Mouse (Mus musculus) CH12.LX (cell line): ENCODE measurements around the gene Cry1.

Experiments used
- CTCF ChIP-seq, 2 experiments: IDR thresholded peaks in 1 of 2; conservative IDR thresholded peaks in 1 of 2; 2 replicates each; pipeline ENCODE4 v1.5.1; 2011 to 2012; ENCODE audit warnings: low read depth in 2 of 2, low read length in 2 of 2, improper control_type of control experiment in 1 of 2, inconsistent platforms in 1 of 2, mild to moderate bottlenecking in 1 of 2, moderate library complexity in 1 of 2
- E2F4 ChIP-seq: IDR thresholded peaks from 2 replicates; pipeline ENCODE4 v1.6.1; 2011; ENCODE audit warnings: low read depth, low read length, improper control_type of control experiment; ENCODE audit not compliant: insufficient replicate concordance
- ELF1 ChIP-seq: IDR thresholded peaks from 2 replicates; pipeline ENCODE4 v1.6.1; 2014; ENCODE audit warnings: low read depth, mild to moderate bottlenecking, inconsistent platforms, low read length, improper control_type of control experiment
- EP300 ChIP-seq: IDR thresholded peaks from 2 replicates; pipeline ENCODE4 v1.6.1; 2011; ENCODE audit warnings: low read length, improper control_type of control experiment
- MAFK ChIP-seq: IDR thresholded peaks from 2 replicates; pipeline ENCODE4 v1.6.1; 2011; ENCODE audit warnings: low read length, improper control_type of control experiment; ENCODE audit not compliant: insufficient replicate concordance
- MXI1 ChIP-seq: IDR thresholded peaks from 2 replicates; pipeline ENCODE4 v1.6.1; 2011; ENCODE audit warnings: mild to moderate bottlenecking, low read depth, low read length, improper control_type of control experiment
- MYC ChIP-seq: IDR thresholded peaks from 2 replicates; pipeline ENCODE4 v1.6.1; 2011; ENCODE audit warnings: low read depth, mild to moderate bottlenecking, improper control_type of control experiment, low read length
- POLR2A ChIP-seq: IDR thresholded peaks from 2 replicates; pipeline ENCODE4 v1.6.1; 2011; ENCODE audit warnings: low read depth, mild to moderate bottlenecking, improper control_type of control experiment, low read length
- RAD21 ChIP-seq: IDR thresholded peaks from 2 replicates; pipeline ENCODE4 v1.6.1; 2011; ENCODE audit warnings: low read depth, mild to moderate bottlenecking, low read length, improper control_type of control experiment, moderate library complexity
- RCOR1 ChIP-seq: conservative IDR thresholded peaks from 2 replicates; pipeline ENCODE4 v1.6.1; 2012; ENCODE audit warnings: low read depth, mild to moderate bottlenecking, inconsistent platforms, low read length, improper control_type of control experiment
- TCF12 ChIP-seq: IDR thresholded peaks from 2 replicates; pipeline ENCODE4 v1.6.1; 2014; ENCODE audit warnings: low read depth, mild to moderate bottlenecking, inconsistent platforms, low read length, improper control_type of control experiment
- ZC3H11A ChIP-seq: IDR thresholded peaks from 2 replicates; pipeline ENCODE4 v1.6.1; 2012; ENCODE audit warnings: low read depth, mild to moderate bottlenecking, inconsistent platforms, low read length, improper control_type of control experiment
- ZKSCAN1 ChIP-seq: IDR thresholded peaks from 2 replicates; pipeline ENCODE4 v1.6.1; 2012; ENCODE audit warnings: low read depth, inconsistent platforms, low read length, improper control_type of control experiment, borderline replicate concordance
- ZNF384 ChIP-seq: IDR thresholded peaks from 2 replicates; pipeline ENCODE4 v1.6.1; 2012; ENCODE audit warnings: low read depth, low read length, improper control_type of control experiment, inconsistent platforms

- TF ChIP-seq MXI1 (no peak), MAFK (no peak), CTCF (conservative IDR thresholded peaks at IDR 0.05 in 1 of 2, IDR thresholded peaks at IDR 0.05 in 1 of 2; ENCODE audit: low read depth in 2 of 2, low read length in 2 of 2) (no peak), MYC (no peak), ELF1 (no peak), E2F4 (no peak), RCOR1 (no peak), EP300 (no peak), RAD21 (no peak), TCF12 (no peak), ZKSCAN1 (no peak), ZNF384 (no peak), POLR2A (no peak), ZC3H11A (no peak)
Observed at GRCm38 (mm10) chr10:85165306-85165705, 19.6 kb downstream of the Cry1 start.
